Mouse (Mus musculus) kidney, adult 18-20 months (tissue): ENCODE results near the gene Slc22a12.

ENCODE experiments used
- DNase-seq: peaks from one replicate; pipeline ENCODE4 v3.0.0; 2021

Gene Slc22a12

DNA sequence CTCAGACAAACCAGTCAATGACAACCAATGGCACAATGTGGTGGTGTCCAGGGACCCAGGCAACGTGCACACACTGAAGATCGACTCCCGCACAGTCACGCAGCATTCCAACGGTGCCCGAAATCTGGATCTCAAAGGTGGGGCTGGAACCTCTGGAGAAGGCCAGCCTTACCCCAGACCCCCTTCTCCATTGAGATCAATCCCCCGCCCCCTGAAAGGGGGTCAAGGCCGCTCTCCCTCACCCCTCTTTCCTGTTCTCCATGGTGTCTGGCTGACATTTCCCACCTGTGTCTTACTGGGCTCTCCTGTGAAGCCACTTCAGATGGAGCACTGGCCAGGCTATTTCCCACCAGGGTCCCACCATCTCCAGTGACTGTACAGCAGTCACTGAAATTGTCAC lies 51.3 kb downstream of the Slc22a12 start:
- DNase-seq = no peak

DNA sequence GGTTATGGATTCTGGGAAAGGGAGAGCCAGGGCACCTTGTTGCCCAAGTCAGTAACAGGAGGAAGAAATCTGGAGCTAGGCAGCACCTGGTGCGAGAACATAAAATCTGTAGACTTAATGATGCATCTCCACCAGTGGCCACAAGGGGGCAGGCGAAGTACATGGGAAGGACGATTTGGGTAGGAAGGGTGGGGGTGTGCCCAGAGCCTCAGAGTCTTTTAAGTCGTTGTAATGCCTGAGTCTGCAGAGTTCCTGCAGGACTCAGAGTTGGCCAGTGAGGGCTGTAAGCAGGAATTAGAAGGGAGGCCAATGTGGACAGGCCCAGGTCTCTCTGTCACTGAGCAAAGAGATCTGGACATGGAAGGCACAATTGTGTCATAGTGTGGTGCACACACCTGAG lies 53.8 kb downstream of the Slc22a12 start:
- peak; percentile 86 for DNase-seq
